Mouse (Mus musculus): ENCODE data around the gene Rnf38.

GRCm38 (mm10) chr4:44223444-44223843, 10.1 kb downstream of the Rnf38 start:
- TF ChIP-seq POLR2A (IDR thresholded peaks at IDR 0.05; ENCODE audit: borderline replicate concordance, control insufficient read depth, low read depth, low read length) (no peak), CTCF (IDR thresholded peaks at IDR 0.05; ENCODE audit: control insufficient read depth, insufficient read depth, low read length) (no peak)

Data from bone marrow, adult 2 months (tissue).